Mouse (Mus musculus) liver, adult 2 months (tissue): ENCODE results near the gene Gm9970.

Experiments used
- CTCF ChIP-seq: fragments of 200-500 bp; IDR thresholded peaks from 2 replicates; pipeline ENCODE4 v1.5.1; 2011; ENCODE audit warnings: low read depth, low read length, control low read depth
- POLR2A ChIP-seq: fragments of 200-500 bp; IDR thresholded peaks from 2 replicates; pipeline ENCODE4 v1.6.1; 2011; ENCODE audit warnings: low read length, control low read depth; ENCODE audit not compliant: insufficient read depth; ENCODE audit errors: extremely low read depth

DNA sequence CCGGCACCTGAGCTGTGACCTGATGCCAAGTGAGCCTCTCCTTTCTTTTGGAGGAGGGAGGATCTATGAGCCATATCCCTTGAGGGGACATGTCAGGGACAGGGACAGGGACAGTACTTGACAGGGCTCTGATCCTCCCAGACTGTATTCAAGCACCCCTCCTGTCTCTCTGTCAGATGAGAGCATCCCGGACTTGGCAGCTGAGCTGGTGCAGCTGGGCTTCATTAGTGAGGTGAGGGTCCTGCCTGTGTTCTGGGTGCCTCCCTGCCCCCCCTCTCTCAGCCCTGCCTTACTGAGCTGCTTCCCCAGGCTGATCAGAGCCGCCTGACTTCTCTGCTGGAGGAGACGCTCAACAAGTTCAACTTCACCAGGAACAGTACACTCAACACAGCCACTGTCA is 9.7 kb upstream of the Gm9970 start:
- TF ChIP-seq CTCF (no peak), POLR2A (no peak)
